Mouse (Mus musculus) common myeloid progenitor, adult 5-6 weeks (primary cell): ENCODE measurements at regions not wholly inside any gene's neighbourhood (a gene's known extent, or its start where the extent isn't known, plus 50 kb on each side); places are given as distances from the start of the nearest gene placed in this dataset.

Source experiments
- ATAC-seq: replicated peaks from 2 replicates; pipeline ENCODE4 v1.8.0; 2016; ENCODE audit warnings: low read depth, mild to moderate bottlenecking, moderate TSS enrichment, inconsistent platforms; ENCODE audit not compliant: poor library complexity, severe bottlenecking

- no peak for ATAC-seq
These were observed 119.3 kb upstream of the Kif2a start for GRCm38 (mm10) chr13:107141209-107141608.

- no peak for ATAC-seq
These were observed 112.2 kb upstream of the Kif2a start for GRCm38 (mm10) chr13:107134125-107134524.

- no peak for ATAC-seq
These were observed 104.7 kb upstream of the Kif2a start for GRCm38 (mm10) chr13:107126636-107127035.

GRCm38 (mm10) chr13:107124130-107124668 is 102.3 kb upstream of the Kif2a start:
- ATAC-seq = peak; percentile 83

GRCm38 (mm10) chr13:107113949-107114690 is 92.2 kb upstream of the Kif2a start:
- ATAC-seq = peak; percentile 94

GRCm38 (mm10) chr13:107108045-107108444 is 86.1 kb upstream of the Kif2a start:
- ATAC-seq = no peak

- ATAC-seq = no peak
These were observed 85.6 kb upstream of the Kif2a start for GRCm38 (mm10) chr13:107107572-107107971.

- no peak for ATAC-seq
These were observed 83.6 kb upstream of the Kif2a start for GRCm38 (mm10) chr13:107105510-107105909.

- peak; percentile 80 for ATAC-seq
These were observed 79.7 kb upstream of the Kif2a start for GRCm38 (mm10) chr13:107101598-107101997.

- ATAC-seq = peak; percentile 73
These were observed 79.0 kb upstream of the Kif2a start for GRCm38 (mm10) chr13:107100852-107101325.

GRCm38 (mm10) chr13:107100116-107100515 is 78.2 kb upstream of the Kif2a start:
- ATAC-seq = no peak

GRCm38 (mm10) chr13:107097005-107097404 is 75.1 kb upstream of the Kif2a start:
- no peak for ATAC-seq

GRCm38 (mm10) chr13:107094976-107095716 is 73.2 kb upstream of the Kif2a start:
- ATAC-seq = peak; percentile 34

- ATAC-seq = peak; percentile 93
These were observed 72.6 kb upstream of the Kif2a start for GRCm38 (mm10) chr13:107094487-107094886.

GRCm38 (mm10) chr13:107093683-107094082 is 71.8 kb upstream of the Kif2a start:
- ATAC-seq = no peak; the same call in 1 of the 2 replicates

- no peak for ATAC-seq
These were observed 66.3 kb upstream of the Kif2a start for GRCm38 (mm10) chr13:107088198-107088597.

- peak; percentile 39; the same call in 1 of the 2 replicates for ATAC-seq
These were observed 65.4 kb upstream of the Kif2a start for GRCm38 (mm10) chr13:107087355-107087754.

- no peak for ATAC-seq
These were observed 56.2 kb upstream of the Kif2a start for GRCm38 (mm10) chr13:107078085-107078484.

GRCm38 (mm10) chr13:107074917-107075316 is 53.0 kb upstream of the Kif2a start:
- no peak for ATAC-seq

GRCm38 (mm10) chr13:107073039-107073620 is 51.2 kb upstream of the Kif2a start:
- no peak for ATAC-seq
